Mouse (Mus musculus): ENCODE results near the gene Tmem178.
A peak's percentile ranks its signal among the peaks of the same experiment; 100 is the strongest.

The Tmem178 gene

GRCm38 (mm10) chr17:80944530-80945198, at the start of gene Tmem178:
TSS of gene Tmem178 (plus strand) at chr17:80944632.
- no peak for DNase-seq (ENCODE audit: low spot score)

- DNase-seq (ENCODE audit: low spot score), result no peak
Observed at GRCm38 (mm10) chr17:80896481-80896880, 48.0 kb upstream of the Tmem178 start.

DNA sequence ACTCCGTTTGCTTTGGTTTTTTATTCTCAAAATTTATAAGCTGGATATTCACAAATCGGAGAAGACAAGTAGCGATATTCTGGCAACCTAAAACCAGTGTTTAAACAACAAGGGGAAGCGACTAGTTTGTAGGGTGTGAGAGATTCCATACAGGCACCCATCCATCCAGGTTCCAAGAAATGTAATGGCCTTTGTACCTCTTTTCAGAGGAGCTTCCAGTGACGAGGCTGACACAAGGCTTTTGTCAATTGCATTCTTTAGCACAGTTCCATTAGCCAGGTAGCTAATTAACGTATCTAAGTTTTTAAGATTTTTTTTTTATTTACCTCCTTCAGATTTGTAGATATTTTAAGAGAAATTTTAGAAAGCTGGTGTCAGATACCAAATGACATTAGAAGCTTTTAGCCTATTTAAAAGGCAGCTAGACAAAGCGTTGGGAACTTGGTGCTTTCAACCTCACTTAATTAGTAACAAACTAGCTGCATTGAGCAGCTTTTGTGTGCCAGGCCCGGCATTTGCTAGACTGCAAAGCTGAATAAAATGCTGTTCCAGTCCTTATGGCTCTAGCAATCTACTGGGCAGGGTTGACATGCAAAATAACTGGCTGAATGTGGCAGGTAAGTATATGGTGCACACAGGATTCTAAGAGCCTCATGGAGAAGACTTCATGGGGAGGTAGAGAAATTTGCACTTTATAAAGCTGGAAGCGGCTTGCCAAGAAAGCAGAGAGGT, 46.6 kb upstream of the Tmem178 start:
- DNase-seq (ENCODE audit: low spot score), result no peak

GRCm38 (mm10) chr17:80899513-80900199, 44.8 kb upstream of the Tmem178 start:
- DNase-seq (ENCODE audit: low spot score), result no peak

DNA sequence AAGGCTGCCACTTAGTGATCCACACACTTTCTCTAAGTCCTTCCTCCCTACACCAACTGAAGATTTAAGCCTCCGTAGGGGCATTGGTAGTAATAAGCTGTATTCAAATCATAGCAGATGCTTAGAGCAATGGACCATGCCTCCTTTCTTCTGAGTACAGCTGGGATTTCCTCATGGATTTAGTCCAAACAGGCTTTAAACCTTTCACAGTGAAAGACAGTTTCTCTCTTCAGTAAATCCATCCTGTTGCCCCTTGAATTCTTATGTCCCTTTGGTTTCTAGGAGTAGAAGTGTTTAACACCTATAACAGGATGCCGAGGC, 44.3 kb upstream of the Tmem178 start:
- DNase-seq (ENCODE audit: low spot score), result no peak

GRCm38 (mm10) chr17:80901885-80902284, 42.5 kb upstream of the Tmem178 start:
- DNase-seq (ENCODE audit: low spot score), result no peak

GRCm38 (mm10) chr17:80903121-80903875, 41.1 kb upstream of the Tmem178 start:
- no peak for DNase-seq (ENCODE audit: low spot score)

DNA sequence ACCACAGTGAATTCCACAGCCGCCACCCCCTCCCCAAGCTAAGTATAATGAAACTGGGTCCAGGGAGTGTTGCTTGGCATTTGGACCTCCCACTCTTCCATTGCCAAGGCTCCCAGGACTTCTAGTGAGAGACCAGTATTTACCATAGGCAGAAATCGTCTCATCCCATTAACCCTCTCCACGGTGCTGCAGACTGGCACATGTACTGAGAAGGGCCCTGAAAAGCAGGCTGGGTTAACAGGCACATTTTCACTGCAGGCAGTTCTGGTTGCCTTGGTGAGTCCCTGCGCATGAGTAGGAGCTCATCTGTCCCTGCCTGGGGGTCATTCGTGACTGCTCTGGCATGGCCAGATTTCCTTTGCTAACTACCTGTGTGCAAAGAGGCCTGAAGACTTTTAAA, 40.4 kb upstream of the Tmem178 start:
- DNase-seq (ENCODE audit: low spot score), result no peak

GRCm38 (mm10) chr17:80915666-80916065, 28.8 kb upstream of the Tmem178 start:
- DNase-seq (ENCODE audit: low spot score), result no peak

DNA sequence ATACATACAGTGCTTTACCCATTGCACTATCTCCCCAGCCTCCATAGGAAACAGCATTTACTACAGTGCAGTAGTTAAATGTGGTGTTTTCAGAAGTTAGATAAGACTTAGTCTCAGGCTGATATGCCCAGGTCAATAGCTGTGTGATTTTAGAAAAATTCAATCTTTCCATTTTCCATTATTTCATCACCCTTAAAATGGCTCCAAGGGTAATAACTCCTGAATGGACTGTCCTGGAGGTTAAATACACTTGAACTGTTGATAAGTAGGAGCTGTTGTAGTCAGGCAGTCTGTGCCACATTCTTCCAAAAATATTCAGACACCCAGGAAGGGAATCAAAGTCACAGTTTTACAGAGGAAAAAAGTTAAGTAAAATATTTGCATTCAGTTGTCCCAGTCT, 25.2 kb upstream of the Tmem178 start:
- no peak for DNase-seq (ENCODE audit: low spot score)

DNA sequence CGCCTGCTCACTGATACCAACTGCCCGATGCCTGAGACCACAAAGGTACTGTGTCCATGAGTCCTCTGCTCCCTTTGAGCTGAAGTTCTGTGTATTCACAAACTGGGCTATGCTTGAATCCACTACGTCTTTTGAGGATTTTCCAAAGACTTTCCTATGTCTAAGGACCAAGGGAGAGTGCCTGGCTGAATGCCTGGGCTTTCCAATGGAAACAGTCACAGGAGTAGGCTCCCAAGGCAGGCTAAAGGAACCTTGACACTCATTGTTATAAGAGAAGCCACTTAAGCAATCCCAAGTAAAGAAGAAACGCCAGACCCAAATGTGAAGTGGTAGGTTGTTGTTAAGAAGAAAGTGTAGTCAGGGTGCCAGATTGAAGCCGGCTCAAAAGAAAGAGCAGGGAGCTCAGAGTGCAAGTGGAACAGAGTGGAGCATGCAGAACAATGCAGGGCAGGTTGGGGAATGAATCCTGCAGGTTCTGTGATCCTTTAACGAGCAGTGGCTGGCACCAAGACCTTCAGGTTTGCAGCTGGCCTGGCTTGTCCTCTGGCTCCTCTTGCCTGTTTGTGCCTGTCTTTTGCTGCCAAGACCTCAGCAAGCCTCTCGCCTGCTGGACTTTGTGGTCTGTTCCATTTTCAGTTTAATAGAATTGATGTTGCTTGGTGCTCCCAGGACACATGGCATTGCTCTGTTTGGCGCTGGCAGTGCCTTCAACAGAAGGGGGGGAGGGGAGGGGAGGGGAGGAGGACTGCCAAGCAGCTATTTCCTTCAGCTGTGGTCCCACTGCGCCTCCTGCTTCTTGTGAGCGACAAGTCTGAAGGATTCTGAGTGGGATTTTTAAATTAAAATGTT, 22.9 kb upstream of the Tmem178 start:
- peak; percentile 45 for DNase-seq (ENCODE audit: low spot score)

DNA sequence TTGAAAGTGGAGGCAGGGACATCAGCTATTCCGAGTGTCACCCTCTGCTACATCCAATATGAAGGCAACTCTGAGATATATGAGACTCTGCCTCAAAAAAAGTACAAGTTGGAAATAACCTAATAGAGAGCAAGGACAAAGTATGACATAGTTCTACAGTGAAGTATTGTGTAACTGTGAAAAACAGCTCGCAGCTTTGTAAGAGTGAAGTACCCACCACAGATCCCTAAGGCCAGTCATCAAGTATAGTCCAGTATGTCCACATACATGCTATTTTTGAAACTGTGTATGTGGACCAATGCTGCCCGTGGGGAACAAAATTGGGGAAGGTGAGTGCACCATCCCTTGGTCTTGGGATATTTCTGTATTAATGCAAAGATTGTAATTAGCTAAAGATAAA, 18.9 kb upstream of the Tmem178 start:
- DNase-seq (ENCODE audit: low spot score), result no peak

- DNase-seq (ENCODE audit: low spot score), result peak; percentile 28
Observed at GRCm38 (mm10) chr17:80927151-80927550, 17.3 kb upstream of the Tmem178 start.

- DNase-seq (ENCODE audit: low spot score), result no peak
Observed at GRCm38 (mm10) chr17:80932716-80933115, 11.7 kb upstream of the Tmem178 start.

DNA sequence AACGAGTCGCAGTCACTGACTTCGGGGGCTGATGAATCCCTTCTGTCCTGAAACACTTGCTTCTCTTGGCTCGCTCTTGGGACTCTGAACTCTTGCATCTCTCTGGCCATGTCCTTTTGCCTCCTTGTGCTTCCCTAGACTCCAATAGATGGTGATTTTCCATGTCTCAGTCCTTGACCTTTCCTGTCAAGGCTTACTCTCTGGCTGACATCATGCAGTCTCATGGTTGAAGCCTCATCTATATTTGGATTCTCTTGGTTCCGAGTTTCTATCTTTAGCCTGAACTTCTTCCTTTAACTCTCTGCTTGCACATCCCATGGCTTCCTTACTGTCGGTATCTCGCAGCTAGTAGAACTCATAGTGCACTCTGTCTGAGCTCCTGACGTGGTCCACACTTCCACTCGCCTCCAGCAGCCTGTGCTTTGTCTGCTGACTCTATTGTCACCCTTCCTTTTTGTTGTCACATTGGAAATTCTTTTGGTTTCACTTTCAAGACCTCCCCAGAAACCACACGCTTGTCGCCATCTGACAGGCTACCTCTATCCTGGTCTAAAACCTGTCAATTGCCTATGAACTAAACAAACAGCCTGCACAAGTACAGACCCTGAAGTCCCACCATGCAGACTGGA, 10.9 kb upstream of the Tmem178 start:
- DNase-seq (ENCODE audit: low spot score), result no peak

DNA sequence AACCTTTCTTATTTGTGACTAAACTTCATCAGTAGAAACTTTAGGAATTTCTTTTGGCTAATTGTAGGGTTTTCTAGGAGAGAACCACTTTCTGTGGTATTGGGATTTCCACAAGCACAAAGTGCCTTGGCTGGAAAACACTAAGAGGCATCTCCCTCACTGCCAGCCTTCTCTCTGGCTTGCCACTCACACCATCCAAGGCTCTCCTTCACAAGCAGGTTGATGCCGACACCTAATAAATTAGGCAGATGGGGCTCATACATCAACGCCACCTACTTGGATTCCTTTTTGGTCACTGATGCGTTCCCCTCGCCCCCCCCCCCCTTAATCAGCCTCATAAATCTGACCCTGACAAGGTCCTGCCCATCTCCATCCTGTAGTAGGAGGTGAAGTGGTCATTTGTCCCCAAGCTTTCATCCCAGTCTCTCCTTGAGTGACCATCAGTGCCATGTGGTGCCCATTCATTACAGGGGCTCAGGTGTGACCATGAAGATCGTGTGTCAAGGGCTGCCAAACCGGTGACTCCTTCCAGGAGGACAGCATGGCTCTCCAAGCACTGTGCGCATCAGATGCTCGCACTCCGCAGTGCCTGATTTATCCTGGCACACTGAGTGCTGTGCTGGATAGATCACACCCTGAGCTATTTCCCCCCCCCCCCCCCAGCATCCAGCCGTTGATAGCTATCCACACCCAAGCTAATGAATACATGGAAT, 8.5 kb upstream of the Tmem178 start:
- DNase-seq (ENCODE audit: low spot score), result no peak

DNA sequence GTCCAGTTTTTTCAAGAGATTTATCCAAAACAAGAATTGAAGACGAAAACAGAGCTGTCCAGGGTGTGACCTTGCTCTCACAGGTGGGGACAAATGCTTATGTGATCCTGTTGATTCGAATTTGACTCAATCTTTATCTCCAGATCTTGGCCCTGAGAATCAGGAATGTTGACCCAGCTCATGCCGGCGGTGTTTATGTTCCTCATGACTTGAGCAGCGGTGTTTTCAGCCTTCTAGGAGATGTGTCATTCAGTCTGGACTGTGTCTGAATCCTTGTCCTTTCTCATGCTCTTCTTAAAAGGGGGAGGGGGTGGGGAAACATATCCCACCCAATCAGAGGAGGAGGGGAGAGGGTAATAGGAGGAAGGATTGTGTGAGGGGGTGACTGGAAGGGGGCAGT, 7.9 kb upstream of the Tmem178 start:
- no peak for DNase-seq (ENCODE audit: low spot score)

DNA sequence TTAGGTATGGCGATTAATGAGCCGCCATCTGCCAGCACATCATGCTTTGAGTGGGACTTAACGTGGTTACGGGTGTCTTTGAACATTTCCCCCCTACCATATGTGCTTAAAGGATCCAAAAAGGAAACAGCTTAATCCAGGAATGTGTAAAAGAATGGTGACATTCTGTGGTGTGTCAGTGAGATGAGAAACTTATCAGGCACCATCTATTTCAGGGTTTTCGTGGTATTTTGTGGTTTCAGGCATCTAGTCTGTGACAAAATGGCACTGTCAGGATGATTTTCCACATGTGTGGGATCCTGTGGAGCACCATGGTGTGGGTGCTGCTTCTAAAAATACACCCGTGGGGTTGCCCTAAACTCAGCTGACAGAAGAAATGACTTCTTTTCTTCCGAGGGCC, 4.6 kb upstream of the Tmem178 start:
- no peak for DNase-seq (ENCODE audit: low spot score)

- no peak for DNase-seq (ENCODE audit: low spot score)
Observed at GRCm38 (mm10) chr17:80941857-80942256, 2.6 kb upstream of the Tmem178 start.

GRCm38 (mm10) chr17:80943835-80944529, 450 bp upstream of the Tmem178 start:
- DNase-seq (ENCODE audit: low spot score), result no peak

Data from layer of hippocampus, adult 11-12 months (tissue).